Mouse (Mus musculus) liver, embryonic 11.5 days (tissue): ENCODE measurements around the gene Srxn1. TPM values are rescaled to one million over a fixed set of nuclear protein-coding genes. Genes with fewer than 3 reads are reported as not detected.

Source experiments
- ATAC-seq: fragments of 200-750 bp; cut with Nextera tagmentation; replicated peaks from 2 replicates; pipeline ENCODE4 v1.8.0; 2017; ENCODE audit warnings: moderate number of reproducible peaks, mild to moderate bottlenecking, moderate TSS enrichment, moderate library complexity; ENCODE audit not compliant: low FRiP score
- DNase-seq: peaks from one replicate; pipeline ENCODE4 v3.0.0-alpha.2; 2017; ENCODE audit warnings: low spot score
- H3K27ac ChIP-seq: fragments of 300-500 bp; sonication (generic); 2 replicates; pipeline ENCODE4 v1.5.1; 2014; ENCODE audit warnings: mild to moderate bottlenecking, low read depth, low read length, control low read depth
- H3K27me3 ChIP-seq: fragments of 300-500 bp; sonication (generic); replicated peaks from 2 replicates; pipeline ENCODE4 v1.6.1; 2014; ENCODE audit warnings: low read length, mixed read lengths; ENCODE audit not compliant: control insufficient read depth, insufficient read depth
- H3K36me3 ChIP-seq: fragments of 300-500 bp; sonication (generic); 2 replicates; pipeline ENCODE4 v1.6.1; 2014; ENCODE audit warnings: mild to moderate bottlenecking, low read length, moderate library complexity, mixed read lengths; ENCODE audit not compliant: control insufficient read depth, insufficient read depth
- H3K4me1 ChIP-seq: fragments of 300-500 bp; sonication (generic); replicated peaks from 2 replicates; pipeline ENCODE4 v1.6.1; 2014; ENCODE audit warnings: low read length, mixed read lengths; ENCODE audit not compliant: control insufficient read depth, insufficient read depth
- H3K4me2 ChIP-seq: fragments of 300-500 bp; sonication (generic); 2 replicates; pipeline ENCODE4 v1.6.1; 2014; ENCODE audit warnings: mild to moderate bottlenecking, control low read depth, moderate library complexity
- H3K4me3 ChIP-seq: fragments of 300-500 bp; sonication (generic); 2 replicates; pipeline ENCODE4 v1.5.1; 2014; ENCODE audit warnings: low read depth, low read length, control low read depth
- H3K9ac ChIP-seq: fragments of 300-500 bp; sonication (generic); 2 replicates; pipeline ENCODE4 v1.6.1; 2014; ENCODE audit warnings: low read depth, low read length, control low read depth
- H3K9me3 ChIP-seq: fragments of 300-500 bp; sonication (generic); 2 replicates; pipeline ENCODE4 v1.6.1; 2016; ENCODE audit warnings: low read length, inconsistent platforms, mixed read lengths; ENCODE audit not compliant: control insufficient read depth
- WGBS: fragments of 180-500 bp; shearing (Covaris S2); extraction: QIAGEN DNeasy Blood & Tissue Kit; methylation state at CpG from one replicate; pipeline ENCODE4 v1.1.7; 2014; 5-methylcytosine and 5-hydroxymethylcytosine counted together
- polyA plus RNA-seq: library from polyadenylated mRNA; unstranded; fragments of >200 nt; fragmentation: Nextera tagmentation; extraction: Ambion mirVana; gene quantifications from 2 replicates; pipeline ENCODE4 v1.2.1, GENCODE M21; 2014

Srxn1 gene
- polyA plus RNA-seq, 1 experiment from 2014 or later: 9.5 TPM

DNA sequence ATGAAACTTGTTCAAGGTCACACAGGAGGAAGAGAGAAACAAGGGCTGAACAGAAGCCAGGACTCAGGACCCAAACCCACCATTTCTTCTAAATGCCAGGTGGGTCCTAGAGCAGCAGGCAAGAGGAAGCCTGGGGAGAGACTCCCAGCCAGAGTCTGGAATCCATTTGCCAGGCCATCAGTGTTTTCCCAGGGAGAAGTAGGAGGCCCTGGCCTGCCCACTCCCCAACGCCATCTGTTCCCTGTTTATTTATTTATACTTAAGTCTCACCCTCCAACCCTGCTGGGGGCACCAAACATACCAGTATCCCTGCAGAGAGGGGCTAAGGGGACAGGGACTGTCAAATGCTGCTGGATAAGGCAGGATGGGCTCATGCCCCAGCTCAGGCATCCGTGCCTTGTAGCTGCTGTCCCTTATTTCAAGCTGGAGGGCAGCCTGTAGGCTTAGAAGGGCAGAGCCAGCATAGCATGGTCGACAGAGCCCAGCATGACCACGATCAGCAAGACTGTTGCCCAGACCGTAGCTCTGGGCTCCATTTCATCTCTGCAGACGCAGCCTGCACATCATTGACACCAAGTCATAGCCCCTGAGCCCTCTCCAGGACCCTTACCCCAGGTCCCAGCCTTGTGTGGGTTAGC is 14.0 kb downstream of the Srxn1 start:
- Histone ChIP-seq H3K9me3 (no peaks in the 10 kb centered on the region), H3K4me1 (peaks cover 29% of the 10 kb centered on the region)

GRCm38 (mm10) chr2:152122896-152123295 is 17.6 kb downstream of the Srxn1 start:
- 29% methylated on average over 9 of the region's 9 CpGs for WGBS
- Histone ChIP-seq H3K9ac (no peak overlapping the region), H3K9me3 (no peaks in the 10 kb centered on the region), H3K27ac (no peak overlapping the region; the same call in 1 of the 2 replicates), H3K4me2 (peak overlapping the region; percentile 28), H3K4me1 (peaks cover 17% of the 10 kb centered on the region; the same call in 1 of the 2 replicates), H3K27me3 (0 out of 2 replicates have a peak, but pooled peaks cover 3% of the 10 kb centered on the region), H3K4me3 (no peak overlapping the region), H3K36me3 (no peaks in the 10 kb centered on the region)
- peak; percentile 97 for ATAC-seq
- peak; percentile 52 for DNase-seq

More for the DNA sequence above, 14.0 kb downstream of the Srxn1 start:
- ATAC-seq (no peak), DNase-seq (no peak)
- 60% methylated on average over 6 of the region's 6 CpGs for WGBS
- no peaks in the 10 kb centered on the region for H3K36me3 ChIP-seq
- H3K27me3 ChIP-seq: peaks cover 10% of the 10 kb centered on the region
- H3K27ac ChIP-seq: no peak overlapping the region
- no peak overlapping the region for H3K9ac ChIP-seq
- no peak overlapping the region for H3K4me3 ChIP-seq
- no peak overlapping the region for H3K4me2 ChIP-seq

GRCm38 (mm10) chr2:152128597-152128996 is 23.3 kb downstream of the Srxn1 start:
- no peak overlapping the region for H3K4me3 ChIP-seq
- H3K36me3 ChIP-seq: no peaks in the 10 kb centered on the region
- no peak overlapping the region for H3K4me2 ChIP-seq
- H3K9ac ChIP-seq: no peak overlapping the region
- H3K9me3 ChIP-seq: no peaks in the 10 kb centered on the region
- no peak overlapping the region for H3K27ac ChIP-seq
- H3K4me1 ChIP-seq: peaks cover 6% of the 10 kb centered on the region; the same call in 1 of the 2 replicates
- ATAC-seq (no peak), DNase-seq (no peak)
- 60% methylated on average over 2 of the region's 2 CpGs for WGBS
- no peaks in the 10 kb centered on the region for H3K27me3 ChIP-seq

DNA sequence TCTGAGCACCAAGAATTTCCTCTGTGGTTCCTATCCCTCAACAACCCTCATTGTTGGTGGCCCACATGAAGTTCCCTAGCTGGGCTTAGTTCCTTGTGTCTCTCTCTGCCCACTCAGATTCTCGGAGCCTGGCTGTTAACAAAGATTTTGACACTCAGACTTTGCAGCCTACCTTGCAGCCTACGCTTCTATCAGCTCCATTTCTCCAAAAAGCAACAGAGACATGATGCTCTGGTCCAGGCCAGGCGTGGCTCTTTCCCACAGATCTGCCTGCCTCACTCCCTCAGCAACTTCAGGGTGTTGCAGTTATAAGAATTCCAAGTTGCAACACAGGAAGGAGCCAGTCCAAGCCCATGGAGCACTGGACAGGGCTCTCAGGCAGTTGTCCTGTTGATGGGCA is 24.5 kb downstream of the Srxn1 start:
- Histone ChIP-seq H3K4me1 (no peaks in the 10 kb centered on the region), H3K9ac (no peak overlapping the region), H3K4me2 (no peak overlapping the region), H3K36me3 (no peaks in the 10 kb centered on the region), H3K4me3 (no peak overlapping the region), H3K27ac (no peak overlapping the region), H3K27me3 (no peaks in the 10 kb centered on the region), H3K9me3 (no peaks in the 10 kb centered on the region)
- 67% methylated on average over 3 of the region's 3 CpGs for WGBS
- no peak for DNase-seq
- ATAC-seq: no peak

DNA sequence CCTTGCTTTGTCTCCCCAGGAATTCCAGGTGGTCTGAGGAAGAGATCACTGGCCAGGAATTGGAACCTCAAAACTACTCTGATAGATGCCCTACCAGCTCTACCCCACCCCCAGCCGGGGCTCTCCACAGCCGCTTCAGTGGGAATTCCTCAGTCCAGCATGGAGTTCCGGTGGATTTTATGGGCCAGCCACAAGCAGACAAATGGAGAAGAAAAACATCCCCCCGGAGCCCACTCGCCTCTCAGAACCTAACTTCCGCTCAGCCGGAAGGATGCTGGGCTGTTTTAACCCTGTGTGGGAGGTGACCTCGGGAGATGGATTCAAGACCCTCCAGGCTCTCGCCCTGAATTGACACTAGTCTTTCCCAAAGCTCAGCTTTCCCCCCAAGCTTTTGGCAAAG is 26.7 kb downstream of the Srxn1 start:
- WGBS: 48% methylated on average over 9 of the region's 9 CpGs
- H3K9ac ChIP-seq: no peak overlapping the region

DNA sequence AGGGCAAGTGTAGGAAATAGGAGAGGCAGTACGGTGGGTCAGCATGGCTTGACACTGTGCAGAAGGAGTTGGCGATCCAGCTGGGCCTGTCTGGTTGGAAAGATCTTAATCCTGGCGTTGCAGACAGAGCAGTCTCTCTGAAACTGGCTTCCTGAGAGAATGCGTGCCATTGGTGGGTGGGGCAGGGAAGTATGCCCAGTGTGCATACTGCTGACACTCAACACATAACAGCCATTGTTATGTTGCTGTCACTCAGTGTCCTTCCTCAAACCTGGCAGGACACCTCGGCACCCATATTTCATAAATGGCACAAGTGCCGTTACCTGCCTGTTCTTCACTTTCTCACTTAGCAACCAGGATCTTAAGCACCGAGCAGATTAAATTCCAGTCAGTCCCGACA is 27.4 kb downstream of the Srxn1 start:
- Histone ChIP-seq H3K4me1 (no peaks in the 10 kb centered on the region), H3K27ac (no peak overlapping the region), H3K9ac (no peak overlapping the region), H3K36me3 (no peaks in the 10 kb centered on the region), H3K9me3 (no peaks in the 10 kb centered on the region), H3K4me3 (no peak overlapping the region), H3K4me2 (no peak overlapping the region), H3K27me3 (no peaks in the 10 kb centered on the region; the same call in 1 of the 2 replicates)
- DNase-seq (no peak), ATAC-seq (no peak)
- 65% methylated on average over 8 of the region's 8 CpGs for WGBS

More for the DNA sequence above, 26.7 kb downstream of the Srxn1 start:
- Histone ChIP-seq H3K27me3 (no peaks in the 10 kb centered on the region), H3K9me3 (no peaks in the 10 kb centered on the region), H3K4me3 (no peak overlapping the region), H3K4me1 (no peaks in the 10 kb centered on the region), H3K27ac (no peak overlapping the region), H3K36me3 (no peaks in the 10 kb centered on the region), H3K4me2 (no peak overlapping the region)
- ATAC-seq: no peak
- no peak for DNase-seq

GRCm38 (mm10) chr2:152139191-152139987 is 34.1 kb downstream of the Srxn1 start:
- H3K4me3 ChIP-seq: no peak overlapping the region
- no peak for DNase-seq
- no peaks in the 10 kb centered on the region for H3K36me3 ChIP-seq
- H3K4me2 ChIP-seq: no peak overlapping the region
- H3K9ac ChIP-seq: no peak overlapping the region
- peaks cover 10% of the 10 kb centered on the region for H3K4me1 ChIP-seq
- 66% methylated on average over 10 of the region's 10 CpGs for WGBS
- no peak overlapping the region for H3K27ac ChIP-seq
- ATAC-seq: no peak
- no peaks in the 10 kb centered on the region for H3K9me3 ChIP-seq
- peaks cover 39% of the 10 kb centered on the region for H3K27me3 ChIP-seq

DNA sequence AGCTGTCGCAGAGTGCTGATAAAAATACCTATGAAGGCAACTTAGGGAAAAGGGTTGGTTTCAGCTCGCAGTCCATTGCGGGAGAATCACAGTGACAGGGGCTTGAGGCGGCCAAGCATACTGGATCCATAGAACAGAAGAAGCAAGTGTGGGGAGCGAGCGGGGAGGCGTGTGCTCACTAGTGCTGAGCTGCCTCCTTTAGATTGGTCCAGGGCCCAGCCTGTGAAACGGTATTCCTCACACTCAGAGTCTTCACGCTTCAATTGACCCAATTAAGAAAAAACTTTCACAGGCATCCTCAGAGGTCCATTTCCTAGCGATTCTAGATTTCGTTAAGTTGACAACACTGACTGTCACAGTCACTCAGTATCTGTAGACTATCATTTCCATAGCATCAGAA is 35.6 kb downstream of the Srxn1 start:
- Histone ChIP-seq H3K36me3 (no peaks in the 10 kb centered on the region), H3K9me3 (no peaks in the 10 kb centered on the region), H3K4me1 (peaks cover 10% of the 10 kb centered on the region), H3K27ac (no peak overlapping the region), H3K4me2 (no peak overlapping the region), H3K9ac (no peak overlapping the region), H3K4me3 (no peak overlapping the region), H3K27me3 (peaks cover 54% of the 10 kb centered on the region)
- WGBS: 56% methylated on average over 11 of the region's 11 CpGs
- no peak for DNase-seq
- ATAC-seq: no peak
